Mouse (Mus musculus) left cerebral cortex, adult 9 months (tissue): Measurements from ENCODE around the gene Gm5108.
A peak's percentile ranks its signal among the peaks of the same experiment; 100 is the strongest.

ENCODE experiments used
- DNase-seq, 2 experiments: peaks; one replicate each; pipeline ENCODE4 v3.0.0; 2022; ENCODE audit warnings: low spot score in 2 of 2

Gene Gm5108

GRCm38 (mm10) chr5:67941369-67941768, at the start of gene Gm5108:
Gene Gm5108, plus strand, starts transcription at chr5:67941669.
- no peak for DNase-seq

GRCm38 (mm10) chr5:67898921-67899320, 42.5 kb upstream of the Gm5108 start:
- DNase-seq: no peak

- no peak for DNase-seq
Measured at GRCm38 (mm10) chr5:67904555-67904954, 36.9 kb upstream of the Gm5108 start.

- no peak for DNase-seq
Measured at GRCm38 (mm10) chr5:67930584-67930983, 10.9 kb upstream of the Gm5108 start.

GRCm38 (mm10) chr5:67931623-67932022, 9.8 kb upstream of the Gm5108 start:
- no peak for DNase-seq

- DNase-seq: no peak
Measured at GRCm38 (mm10) chr5:67943199-67943598, 1.7 kb downstream of the Gm5108 start.

GRCm38 (mm10) chr5:67944074-67944785, 2.8 kb downstream of the Gm5108 start:
- no peak for DNase-seq

- DNase-seq: no peak
Measured at GRCm38 (mm10) chr5:67946321-67946720, 4.9 kb downstream of the Gm5108 start, which contains the start of gene Gm21905. Gene Gm21905, minus strand, starts transcription at chr5:67946421.

GRCm38 (mm10) chr5:67947006-67947405, 5.5 kb downstream of the Gm5108 start:
- DNase-seq: no peak

GRCm38 (mm10) chr5:67948074-67948473, 6.6 kb downstream of the Gm5108 start:
- no peak for DNase-seq

GRCm38 (mm10) chr5:67954097-67954496, 12.6 kb downstream of the Gm5108 start:
- no peak for DNase-seq

- DNase-seq: no peak
Measured at GRCm38 (mm10) chr5:67955486-67955885, 14.0 kb downstream of the Gm5108 start.

GRCm38 (mm10) chr5:67961708-67962629, 20.5 kb downstream of the Gm5108 start:
- DNase-seq: peak; percentile 6 to 22

GRCm38 (mm10) chr5:67969536-67969935, 28.1 kb downstream of the Gm5108 start:
- no peak for DNase-seq

GRCm38 (mm10) chr5:67981946-67982526, 40.6 kb downstream of the Gm5108 start:
- no peak for DNase-seq

- DNase-seq: no peak
Measured at GRCm38 (mm10) chr5:67990426-67990825, 49.0 kb downstream of the Gm5108 start.

- no peak for DNase-seq
Measured at GRCm38 (mm10) chr5:68002611-68003010, 61.1 kb downstream of the Gm5108 start.

GRCm38 (mm10) chr5:68003904-68004303, 62.4 kb downstream of the Gm5108 start:
- no peak for DNase-seq

- no peak for DNase-seq
Measured at GRCm38 (mm10) chr5:68004419-68004818, 63.0 kb downstream of the Gm5108 start.

- DNase-seq: no peak
Measured at GRCm38 (mm10) chr5:68007074-68007473, 65.6 kb downstream of the Gm5108 start.

GRCm38 (mm10) chr5:68011569-68011968, 70.1 kb downstream of the Gm5108 start:
- no peak for DNase-seq

- peak; percentile 62 to 93 for DNase-seq
Measured at GRCm38 (mm10) chr5:68012618-68013017, 71.1 kb downstream of the Gm5108 start.
